Comparison of ENCODE assay signal across 11 mouse cellular contexts in the genomic region with DNA sequence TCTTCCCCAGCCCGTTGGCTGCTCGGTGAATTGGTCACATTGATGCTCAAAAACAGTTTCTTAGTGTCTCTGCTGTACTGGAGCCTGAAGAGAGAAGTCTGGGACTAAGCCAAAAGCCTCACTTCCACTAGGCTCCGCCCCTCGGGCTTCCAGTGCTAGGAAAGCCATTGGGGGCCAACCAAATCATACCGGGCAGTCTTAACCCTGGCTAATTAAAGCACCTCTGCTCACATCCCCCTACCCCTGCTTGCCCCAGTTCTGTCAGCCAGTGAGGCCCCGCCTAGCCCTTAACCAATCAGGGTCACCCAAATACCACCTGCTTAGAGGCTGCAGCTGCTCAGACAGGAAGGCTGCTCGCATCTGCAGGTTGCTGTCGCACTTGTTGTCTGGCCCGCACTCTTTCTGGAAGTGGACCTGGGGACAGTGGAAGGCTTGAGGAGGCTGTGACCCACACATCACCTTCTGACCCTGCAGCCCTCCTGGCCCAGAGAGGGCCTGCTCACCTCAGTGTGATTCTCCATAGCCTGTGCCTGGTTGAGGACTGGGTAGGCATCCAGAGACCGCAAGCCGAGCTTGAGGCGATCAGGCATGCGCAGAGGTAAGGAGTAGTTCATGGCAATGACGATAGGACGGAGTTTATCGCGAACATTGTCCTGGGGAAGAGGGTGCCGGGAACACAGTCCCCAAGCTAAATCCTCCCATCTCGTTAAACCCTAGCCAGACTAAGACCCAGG. TPM values are rescaled to one million over a fixed set of nuclear protein-coding genes. Genes with fewer than 3 reads are reported as not detected.
DNase-seq lines count a peak whose midpoint lies in the region; ATAC-seq and TF ChIP-seq lines count a peak whose summit lies in the region.
"Had no signal": no experiment of that assay in that cellular context is flagged by ENCODE, and none has a peak within 500 bp of the region (broad histone marks: within the 10 kb centered on the region; RNA-seq: fewer than 3 reads in every experiment).

No protein-coding gene starts in this region.

- peak; percentile 17 for DNase-seq in cerebellum, adult 9-10 months
- DNase-seq in cerebellum, postnatal 36 days: no peak
- no peak for DNase-seq in ES-E14 (ENCODE audit: low read depth, low spot score)
- DNase-seq in left cerebral cortex, postnatal 4 days: no peak
- no peak for DNase-seq in c-Kit-positive CD71-positive TER-119-positive erythroid progenitor cells, embryonic 14.5 days (ENCODE audit: low spot score)
- DNase-seq in liver: no peak
- DNase-seq: adrenal gland, adult 2 months; lung, adult 18-20 months had no signal

- ATAC-seq in forebrain, embryonic 15.5 days (replicated peaks): 0 out of 2 replicates have a peak, but pooled peaks have one; percentile 41
- ATAC-seq in midbrain, embryonic 16.5 days: peak; percentile 42; the same call in 1 of the 2 replicates

- H3K9ac ChIP-seq in ES-E14 (ENCODE audit: insufficient read depth, low read depth, low read length, poor library complexity, severe bottlenecking): peak overlapping the region; percentile 36; the same call in 1 of the 2 replicates
- no peak overlapping the region for H3K9ac ChIP-seq in forebrain, embryonic 15.5 days (replicated peaks)
- no peak overlapping the region; the same call in 1 of the 2 replicates for H3K9ac ChIP-seq in midbrain, embryonic 16.5 days (ENCODE audit: low read depth, low read length)
- H3K9ac ChIP-seq: heart, embryonic 12.5 days had no signal

- no peaks in the 10 kb centered on the region for H3K9me3 ChIP-seq in ES-E14 (ENCODE audit: control insufficient read depth, insufficient read depth, low read depth, low read length)
- no peaks in the 10 kb centered on the region for H3K9me3 ChIP-seq in forebrain, embryonic 15.5 days
- H3K9me3 ChIP-seq in midbrain, embryonic 16.5 days (replicated peaks; ENCODE audit: control insufficient read depth, low read length, poor library complexity, severe bottlenecking): no peaks in the 10 kb centered on the region
- H3K9me3 ChIP-seq: heart, embryonic 12.5 days had no signal

- H3K4me2 ChIP-seq in forebrain, embryonic 15.5 days (replicated peaks): peak overlapping the region; percentile 34
- H3K4me2 ChIP-seq in midbrain, embryonic 16.5 days (ENCODE audit: low read length): no peak overlapping the region
- H3K4me2 ChIP-seq: heart, embryonic 12.5 days had no signal

- no peak overlapping the region for H3K27ac ChIP-seq in ES-E14 (ENCODE audit: insufficient read depth, low read depth, low read length, poor library complexity, severe bottlenecking)
- H3K27ac ChIP-seq in forebrain, embryonic 15.5 days (replicated peaks): no peak overlapping the region
- no peak overlapping the region for H3K27ac ChIP-seq in midbrain, embryonic 16.5 days (ENCODE audit: low read length)

- H3K36me3 ChIP-seq in ES-E14 (ENCODE audit: control insufficient read depth, insufficient read depth, low read length, poor library complexity, severe bottlenecking): peaks cover 56% of the 10 kb centered on the region
- H3K36me3 ChIP-seq in forebrain, embryonic 15.5 days: no peaks in the 10 kb centered on the region
- H3K36me3 ChIP-seq in midbrain, embryonic 16.5 days (ENCODE audit: control insufficient read depth, insufficient read depth, low read length): peaks cover 24% of the 10 kb centered on the region

- peak overlapping the region; percentile 33 to 40 for H3K4me3 ChIP-seq in ES-E14 (ENCODE audit: insufficient read depth in 1 of 2, low read depth in 1 of 2, low read length in 2 of 2, poor library complexity in 1 of 2, severe bottlenecking in 1 of 2)
- peak overlapping the region; percentile 19 for H3K4me3 ChIP-seq in forebrain, embryonic 15.5 days
- H3K4me3 ChIP-seq in midbrain, embryonic 16.5 days (ENCODE audit: low read depth, low read length): no peak overlapping the region
- H3K4me3 ChIP-seq: heart, embryonic 12.5 days had no signal

- H3K4me1 ChIP-seq in ES-E14 (ENCODE audit: control insufficient read depth in 2 of 2, insufficient read depth in 2 of 2, low read length in 2 of 2, poor library complexity in 1 of 2): peaks cover 0 to 11% of the 10 kb centered on the region in 2 experiments; a peak in 1 of 4 replicates
- peaks cover 9% of the 10 kb centered on the region for H3K4me1 ChIP-seq in forebrain, embryonic 15.5 days
- no peaks in the 10 kb centered on the region for H3K4me1 ChIP-seq in midbrain, embryonic 16.5 days (ENCODE audit: control insufficient read depth, insufficient read depth, low read length)

- in situ Hi-C loops in ES-E14 (cut with MboI; ENCODE audit: low sequenced_read_pairs in 2 of 2, unreplicated experiment in 2 of 2): no loop called here

- WGBS in forebrain, embryonic 15.5 days: 8% methylated on average over 19 of the region's 19 CpGs
- 17% methylated on average over 19 of the region's 19 CpGs for WGBS in midbrain, embryonic 16.5 days

- peaks cover 3% of the 10 kb centered on the region; the same call in 1 of the 2 replicates for H3K27me3 ChIP-seq in forebrain, embryonic 15.5 days
- peaks cover 3% of the 10 kb centered on the region; the same call in 1 of the 2 replicates for H3K27me3 ChIP-seq in midbrain, embryonic 16.5 days (ENCODE audit: control insufficient read depth, insufficient read depth, low read depth, low read length)

- intact Hi-C loops in left cerebral cortex, postnatal 4 days (cut with DNase I): no loop called here

TF ChIP-seq in ES-E14, 5 proteins besides CTCF, POLR2A, EP300 and RAD21:
- TF ChIP-seq HCFC1 (IDR thresholded peaks at IDR 0.05; ENCODE audit: borderline replicate concordance, insufficient read depth, low read length) (no peak), ZNF384 (IDR thresholded peaks at IDR 0.05; ENCODE audit: low read depth, low read length) (no peak), MAFK (IDR thresholded peaks at IDR 0.05; ENCODE audit: insufficient read depth, low read depth, low read length) (no peak), CHD2 (IDR thresholded peaks at IDR 0.05; ENCODE audit: low read depth, low read length) (no peak)
TF ChIP-seq in ES-E14: peak in this region for 0.

RNA-seq across cellular contexts. Expression of gene Pdk2, which starts 15.8 kb away (rescaled TPM):
- 1.3 and 1.7 TPM in 2 replicates for total RNA-seq in ES-E14 (2012; rRNA removed)
- 26.4 and 27.3 TPM in 2 replicates for polyA plus RNA-seq in forebrain, embryonic 15.5 days (2015; fragmentation: Nextera tagmentation; extraction: Ambion mirVana)
- 24.1 and 27.5 TPM in 2 replicates for polyA plus RNA-seq in midbrain, embryonic 16.5 days (2015; fragmentation: Nextera tagmentation; extraction: Ambion mirVana)
- total RNA-seq in left cerebral cortex, postnatal 4 days (2021): 10 to 100 TPM; 21.4 to 22.2 TPM

RNA-seq across cellular contexts. Expression of gene Itga3, which starts 19.7 kb away (rescaled TPM):
- 189 and 246 TPM in 2 replicates for total RNA-seq in ES-E14 (2012; rRNA removed)
- 5.9 and 6.9 TPM in 2 replicates for polyA plus RNA-seq in forebrain, embryonic 15.5 days (2015; fragmentation: Nextera tagmentation; extraction: Ambion mirVana)
- polyA plus RNA-seq in midbrain, embryonic 16.5 days (2015; fragmentation: Nextera tagmentation; extraction: Ambion mirVana): 13.7 and 16.6 TPM in 2 replicates
- 10 to 100 TPM; 20.3 to 20.5 TPM for total RNA-seq in left cerebral cortex, postnatal 4 days (2021)

RNA-seq across cellular contexts. Expression of gene Samd14, which starts 47.3 kb away (rescaled TPM):
- 0.53 and 0.89 TPM in 2 replicates for total RNA-seq in ES-E14 (2012; rRNA removed)
- polyA plus RNA-seq in forebrain, embryonic 15.5 days (2015; fragmentation: Nextera tagmentation; extraction: Ambion mirVana): 120 and 123 TPM in 2 replicates
- polyA plus RNA-seq in midbrain, embryonic 16.5 days (2015; fragmentation: Nextera tagmentation; extraction: Ambion mirVana): 164 and 171 TPM in 2 replicates
- total RNA-seq in left cerebral cortex, postnatal 4 days (2021): 100 to 1,000 TPM; 173 to 176 TPM

Comparison
In these comparisons a context has a peak if more than half of its experiments do, and no peak if none do; other contexts are left out.
1. RNA of gene Samd14, which starts 47.3 kb away (total RNA-seq): 173 to 176 TPM in left cerebral cortex, postnatal 4 days; 0.53 to 0.89 TPM in ES-E14; every median in the first group is over 10 times any median in the second.